Mouse (Mus musculus) urinary bladder, postnatal 36 days (tissue): Measurements from ENCODE around the gene Chga.

Experiments used
- DNase-seq, 2 experiments: peaks; one replicate each; pipeline ENCODE4 v3.0.0; 2022; ENCODE audit warnings: low spot score in 2 of 2, mixed read lengths in 1 of 2

Gene Chga

GRCm38 (mm10) chr12:102599801-102600200 is 45.0 kb downstream of the Chga start:
- DNase-seq, result no peak

GRCm38 (mm10) chr12:102600345-102600744 is 45.6 kb downstream of the Chga start:
- DNase-seq, result no peak

GRCm38 (mm10) chr12:102601847-102602246 is 47.1 kb downstream of the Chga start:
- no peak for DNase-seq

- no peak for DNase-seq
Observed at GRCm38 (mm10) chr12:102602255-102603041, 47.7 kb downstream of the Chga start.

- DNase-seq, result no peak
Observed at GRCm38 (mm10) chr12:102605607-102606006, 50.8 kb downstream of the Chga start.

- DNase-seq, result no peak
Observed at GRCm38 (mm10) chr12:102607066-102607465, 52.3 kb downstream of the Chga start.

- no peak for DNase-seq
Observed at GRCm38 (mm10) chr12:102607808-102608517, 53.2 kb downstream of the Chga start.

- no peak for DNase-seq
Observed at GRCm38 (mm10) chr12:102610927-102611326, 56.2 kb downstream of the Chga start.

GRCm38 (mm10) chr12:102612431-102612830 is 57.7 kb downstream of the Chga start:
- DNase-seq, result no peak

GRCm38 (mm10) chr12:102613411-102613810 is 58.6 kb downstream of the Chga start:
- no peak for DNase-seq
